10 mouse cellular contexts compared by ENCODE assay signal in genomic region chr19:25074741-25075140, GRCm38 (mm10).
A peak's percentile ranks its signal among the peaks of the same experiment; 100 is the strongest.
DNase-seq lines count a peak whose midpoint lies in the region.
"Had no signal": no experiment of that assay in that cellular context is flagged by ENCODE, and none has a peak within 500 bp of the region (broad histone marks: within the 10 kb centered on the region; RNA-seq: fewer than 3 reads in every experiment).

No protein-coding gene starts in this region.

- peak; percentile 9 for DNase-seq in gastrocnemius, adult 18-20 months (ENCODE audit: low spot score)
- DNase-seq in gastrocnemius, adult 8-10 months (ENCODE audit: low spot score in 2 of 2): no peak
- peak; percentile 22 for DNase-seq in right cerebral cortex, postnatal 14 days
- no peak for DNase-seq in right cerebral cortex, adult 18-20 months
- DNase-seq in lung, adult 18-20 months: peak; percentile 82 to 86
- DNase-seq in spleen, postnatal 4 days (ENCODE audit: low spot score in 2 of 2): no peak
- no peak for DNase-seq in testis, postnatal 14 days (ENCODE audit: low spot score)
- DNase-seq in kidney, adult 8-10 months: no peak
- DNase-seq: cerebellum, adult 11-12 months; kidney, adult 18-20 months had no signal

Comparison
In these comparisons a context has a peak if more than half of its experiments do, and no peak if none do; other contexts are left out.
1. DNase-seq: peak in gastrocnemius, adult 18-20 months (single experiment), right cerebral cortex, postnatal 14 days (single experiment) and lung, adult 18-20 months (2 of 2); none in gastrocnemius, adult 8-10 months (0 of 2), right cerebral cortex, adult 18-20 months (single experiment), spleen, postnatal 4 days (0 of 2), testis, postnatal 14 days (single experiment) and kidney, adult 8-10 months (0 of 2).